In the genomic region with DNA sequence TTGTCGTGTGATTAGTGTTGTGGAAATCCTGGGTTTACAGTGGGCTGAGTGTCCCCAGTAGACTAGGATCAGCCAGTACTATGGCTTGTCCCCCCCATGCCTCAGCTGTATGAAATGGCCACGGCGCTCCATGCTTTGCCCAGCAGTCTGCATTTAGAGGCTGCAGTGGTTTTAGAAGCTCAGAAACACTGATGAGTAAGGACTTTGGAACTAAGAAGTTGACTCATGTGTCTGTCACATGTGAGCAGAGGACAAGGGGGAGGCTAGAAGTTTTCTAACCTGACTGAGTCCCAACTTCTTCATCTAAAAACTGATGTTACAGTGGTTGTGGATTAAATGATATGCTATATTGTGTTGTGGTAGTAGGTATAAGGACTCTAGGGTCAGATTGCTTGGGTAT, we compare ENCODE assay signal across 11 mouse cellular contexts.
"Had no signal": no experiment of that assay in that cellular context is flagged by ENCODE, and none has a peak within 500 bp of the region (broad histone marks: within the 10 kb centered on the region; RNA-seq: fewer than 3 reads in every experiment).

No protein-coding gene starts in this region.

- H3K9me3 ChIP-seq: limb, embryonic 10.5 days; liver, embryonic 15.5 days; neural tube, embryonic 15.5 days had no signal

- H3K36me3 ChIP-seq: limb, embryonic 10.5 days; liver, embryonic 15.5 days; neural tube, embryonic 15.5 days had no signal

- H3K27me3 ChIP-seq: liver, embryonic 15.5 days; neural tube, embryonic 15.5 days had no signal

- H3K9ac ChIP-seq: liver, embryonic 15.5 days; neural tube, embryonic 15.5 days had no signal

- H3K4me3 ChIP-seq: left cerebral cortex, adult 2 months; limb, embryonic 10.5 days; liver, embryonic 15.5 days; neural tube, embryonic 15.5 days had no signal

- H3K4me2 ChIP-seq: liver, embryonic 11.5 days; liver, embryonic 15.5 days; neural tube, embryonic 15.5 days had no signal

- ATAC-seq: lung, postnatal 0 days had no signal

- H3K4me1 ChIP-seq: limb, embryonic 10.5 days; liver, embryonic 15.5 days; neural tube, embryonic 15.5 days had no signal

- H3K27ac ChIP-seq: left cerebral cortex, adult 2 months; limb, embryonic 10.5 days; liver, embryonic 15.5 days; neural tube, embryonic 15.5 days; stomach, postnatal 0 days had no signal

- DNase-seq: kidney, postnatal 14 days; lung, adult 2 months; lung, postnatal 36 days; thymus, postnatal 4 days had no signal
